Mouse (Mus musculus) heart, adult 2 months (tissue): ENCODE data around the gene Zfhx3.

Experiments used
- CTCF ChIP-seq: fragments of 200-600 bp; IDR thresholded peaks from 2 replicates; pipeline ENCODE4 v1.8.1; 2022; ENCODE audit warnings: antibody characterized with exemption, mild to moderate bottlenecking, moderate library complexity
- POLR2A ChIP-seq: fragments of 200-500 bp; IDR thresholded peaks from 2 replicates; pipeline ENCODE4 v1.6.1; 2011; ENCODE audit warnings: mild to moderate bottlenecking, low read depth, low read length, control low read depth; ENCODE audit not compliant: insufficient read depth

DNA sequence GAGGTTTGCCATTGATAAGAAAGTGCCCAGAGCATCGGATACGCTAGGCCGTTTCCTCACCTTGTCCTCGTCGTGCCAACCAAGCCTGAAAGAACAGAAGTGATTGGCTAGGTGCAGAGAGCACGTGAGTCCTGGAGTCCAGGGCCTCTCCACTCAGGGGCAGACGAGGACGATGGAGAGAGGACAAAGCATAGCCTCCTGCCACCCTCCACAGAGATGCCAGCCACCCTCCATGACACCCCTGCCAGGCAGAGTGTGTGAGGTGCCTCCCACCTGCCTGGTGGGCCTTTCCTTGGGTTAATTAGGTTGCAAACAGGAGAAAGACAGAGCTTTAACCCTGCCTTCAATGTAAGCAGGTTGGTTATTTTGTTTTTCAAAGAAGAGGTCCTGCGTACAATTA is 965.6 kb downstream of the Zfhx3 start:
- TF ChIP-seq POLR2A (no peak), CTCF (no peak)
